Mouse (Mus musculus) CD4-positive, CD25-positive, alpha-beta regulatory T cell, adult 9 weeks (primary cell): Measurements from ENCODE around the gene Usp2. TPM values are rescaled to one million over a fixed set of nuclear protein-coding genes. Genes with fewer than 3 reads are reported as not detected.

Experiments used
- polyA plus RNA-seq: library from polyadenylated mRNA; unstranded; fragments of 100-300 nt; shearing (Covaris generic); gene quantifications from one replicate; pipeline ENCODE4 v1.2.1, GENCODE M21; 2017

Gene Usp2
- polyA plus RNA-seq, result 5.9 TPM

DNA sequence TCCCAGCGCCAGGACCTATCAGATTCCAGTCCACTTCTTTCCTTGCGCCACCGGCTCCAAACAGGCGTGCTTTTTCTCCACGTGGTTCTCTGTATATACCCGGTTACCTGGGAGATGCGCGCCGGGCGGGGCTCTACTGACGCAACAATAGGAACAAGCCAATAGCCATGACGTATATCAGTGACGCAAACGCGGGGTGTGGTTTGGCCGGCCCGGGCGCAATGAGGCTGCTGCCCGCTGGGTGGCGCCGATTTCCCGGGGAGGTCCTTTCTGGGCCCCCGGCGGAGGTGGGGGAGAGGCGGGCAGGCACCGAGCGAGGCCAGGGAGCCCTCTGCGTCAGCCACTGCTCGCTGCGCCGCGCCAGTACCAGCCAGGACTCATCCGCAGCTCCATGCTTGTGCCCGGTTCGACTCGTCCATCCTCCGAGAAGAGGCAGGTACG is at the start of gene Usp2:
Gene Usp2, plus strand, starts transcription at position 237 of the 441 bp plus-strand sequence.

DNA sequence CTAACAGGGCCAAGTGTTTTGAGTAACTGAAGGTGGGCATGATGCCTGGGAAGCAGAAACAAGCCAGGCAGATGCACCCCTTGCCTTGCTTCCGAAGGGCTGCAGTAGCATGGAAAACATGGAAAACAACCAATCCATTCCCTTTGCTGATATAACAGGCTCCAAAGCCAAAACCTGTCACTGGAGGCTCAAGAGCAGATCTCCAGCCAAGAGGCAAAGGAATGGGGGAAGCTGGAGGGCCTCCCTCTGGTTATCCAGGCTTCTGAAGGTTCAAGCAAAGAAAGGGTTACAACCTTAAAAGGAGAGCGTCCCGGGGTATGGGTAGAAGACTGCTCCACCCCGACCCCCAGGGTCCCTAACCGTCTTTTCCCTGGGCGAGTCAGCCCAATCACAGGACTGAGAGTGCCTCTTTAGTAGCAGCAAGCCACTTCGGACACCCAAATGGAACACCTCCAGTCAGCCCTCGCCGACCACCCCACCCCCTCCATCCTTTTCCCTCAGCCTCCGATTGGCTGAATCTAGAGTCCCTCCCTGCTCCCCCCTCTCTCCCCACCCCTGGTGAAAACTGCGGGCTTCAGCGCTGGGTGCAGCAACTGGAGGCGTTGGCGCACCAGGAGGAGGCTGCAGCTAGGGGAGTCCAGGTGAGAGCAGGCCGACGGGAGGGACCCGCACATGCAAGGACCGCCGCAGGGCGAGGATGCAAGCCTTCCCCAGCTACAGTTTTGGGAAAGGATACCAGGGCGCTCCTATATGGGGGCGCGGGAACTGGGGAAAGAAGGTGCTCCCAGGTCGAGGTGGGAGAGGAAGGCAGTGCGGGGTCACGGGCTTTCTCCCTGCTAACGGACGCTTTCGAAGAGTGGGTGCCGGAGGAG is 23.7 kb upstream of the Usp2 start, which contains the start of gene Thy1:
Gene Thy1, plus strand, starts transcription at position 549 of the 872 bp plus-strand sequence.

DNA sequence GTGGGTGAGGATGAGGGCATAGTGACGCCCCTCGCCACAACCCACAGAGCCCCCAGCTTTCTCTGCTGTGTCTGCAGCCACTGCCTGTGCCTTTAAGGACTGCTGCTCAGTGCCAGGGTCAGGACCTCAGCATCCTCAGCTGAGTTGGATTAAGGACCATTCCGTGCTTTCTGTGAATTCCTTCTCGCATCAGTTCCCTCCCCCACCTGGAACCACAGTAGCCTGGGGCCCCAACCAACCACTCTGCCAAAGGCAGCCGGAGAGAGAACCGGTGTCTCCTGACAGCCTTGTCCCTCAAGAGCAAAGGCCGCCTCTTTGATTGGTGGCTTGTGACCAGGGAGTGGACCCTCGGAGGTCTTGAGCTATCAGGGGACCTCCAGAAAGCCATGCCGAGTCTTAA is 34.7 kb downstream of the Usp2 start, which contains the start of gene Mfrp:
Gene Mfrp, plus strand, starts transcription at position 240 of the 400 bp plus-strand sequence.

DNA sequence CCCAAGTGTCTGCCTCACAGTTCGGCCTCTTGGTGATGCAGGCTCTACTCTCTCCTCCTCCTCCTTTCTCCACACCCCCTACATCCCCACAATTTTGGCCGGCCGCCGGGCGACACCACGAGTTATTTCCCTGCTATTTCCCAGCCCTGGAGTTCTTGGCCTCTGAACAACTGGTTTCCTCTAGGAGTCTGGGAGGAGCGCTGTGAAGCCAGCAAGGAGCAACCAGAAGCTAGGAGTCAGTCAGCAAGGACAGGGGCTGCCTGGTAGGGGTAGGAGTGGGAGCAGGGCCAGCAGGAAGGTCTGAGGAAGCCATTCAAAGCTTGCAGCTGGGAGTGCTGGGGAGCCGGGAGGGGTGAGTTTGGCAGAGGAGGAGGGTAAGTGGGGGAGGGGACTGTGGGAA is 40.3 kb downstream of the Usp2 start, which contains the start of gene C1qtnf5:
Gene C1qtnf5, plus strand, starts transcription at position 136 of the 400 bp plus-strand sequence.

GRCm38 (mm10) chr9:44113105-44113789 is 46.4 kb downstream of the Usp2 start, which contains the start of the genes Gm49380 and Rnf26:
Gm49380 (minus strand) TSS chr9:44113500.
Rnf26 (minus strand) TSS chr9:44113517.

GRCm38 (mm10) chr9:44134101-44134850 is 67.5 kb downstream of the Usp2 start, which contains the start of gene Mcam:
Mcam (plus strand) TSS chr9:44134469.

Other genes with a start within 250 kb of the Usp2 start
- 172 TPM for gene Thy1, start 23.6 kb upstream of the Usp2 start, polyA plus RNA-seq
- gene Mfrp, start 34.7 kb downstream of the Usp2 start, polyA plus RNA-seq, result not detected
- not detected for gene C1qtnf5, start 40.2 kb downstream of the Usp2 start, polyA plus RNA-seq
- not detected for gene Gm49380, start 46.5 kb downstream of the Usp2 start, polyA plus RNA-seq
- gene Rnf26, start 46.5 kb downstream of the Usp2 start, polyA plus RNA-seq, result 7.7 TPM
- gene Mcam, start 67.4 kb downstream of the Usp2 start, polyA plus RNA-seq, result not detected
- 18.2 TPM for gene Cbl, start 167.0 kb downstream of the Usp2 start, polyA plus RNA-seq
- not detected for gene Ccdc153, start 173.7 kb downstream of the Usp2 start, polyA plus RNA-seq
- gene Pdzd3, start 184.4 kb downstream of the Usp2 start, polyA plus RNA-seq, result not detected
- 8.5 TPM for gene Nlrx1, start 201.6 kb downstream of the Usp2 start, polyA plus RNA-seq
- gene Abcg4, start 221.6 kb downstream of the Usp2 start, polyA plus RNA-seq, result not detected
- gene Hinfp, start 238.7 kb downstream of the Usp2 start, polyA plus RNA-seq, result 40.4 TPM